Mouse (Mus musculus) right cerebral cortex, adult 2 months (tissue): Measurements from ENCODE around the gene Tapbp.
"Not testable (repeated sequence)": the region's sequence is repeated elsewhere in the genome, so short reads cannot be mapped to it uniquely, and the experiment has no call there.

Experiments
- DNase-seq, 2 experiments: peaks; one replicate each; pipeline ENCODE4 v3.0.0; 2021 to 2022; ENCODE audit warnings: low spot score in 2 of 2

Gene Tapbp

GRCm38 (mm10) chr17:33903911-33904651 is 11.6 kb upstream of the Tapbp start:
- not testable (repeated sequence) for DNase-seq

GRCm38 (mm10) chr17:33904835-33905234 is 10.9 kb upstream of the Tapbp start, which contains the start of gene Platr17:
TSS of gene Platr17 (plus strand) at chr17:33905135.
- DNase-seq = not testable (repeated sequence)

GRCm38 (mm10) chr17:33908331-33909076 is 7.2 kb upstream of the Tapbp start:
- DNase-seq = peak; percentile 57 to 63

- DNase-seq = peak; percentile 98 to 99
These were observed 6.4 kb upstream of the Tapbp start, which contains the start of gene Daxx for GRCm38 (mm10) chr17:33909077-33909868. TSS of gene Daxx (plus strand) at chr17:33909414.

GRCm38 (mm10) chr17:33909869-33910250 is 5.8 kb upstream of the Tapbp start:
- DNase-seq = no peak

GRCm38 (mm10) chr17:33910346-33911051 is 5.2 kb upstream of the Tapbp start:
- DNase-seq = no peak

GRCm38 (mm10) chr17:33911052-33911812 is 4.5 kb upstream of the Tapbp start:
- no peak for DNase-seq

GRCm38 (mm10) chr17:33911813-33912414 is 3.8 kb upstream of the Tapbp start:
- DNase-seq = no peak

- no peak for DNase-seq
These were observed 2.4 kb upstream of the Tapbp start for GRCm38 (mm10) chr17:33913264-33913663.

GRCm38 (mm10) chr17:33913905-33914304 is 1.8 kb upstream of the Tapbp start:
- DNase-seq = no peak

GRCm38 (mm10) chr17:33914969-33915391 is 719 bp upstream of the Tapbp start:
- DNase-seq = no peak

GRCm38 (mm10) chr17:33916294-33916693 is 595 bp downstream of the Tapbp start:
- no peak for DNase-seq

GRCm38 (mm10) chr17:33916847-33917655 is 1.4 kb downstream of the Tapbp start:
- peak in 1 of 2 experiments; percentile 5 for DNase-seq

GRCm38 (mm10) chr17:33917656-33918292 is 2.1 kb downstream of the Tapbp start:
- no peak for DNase-seq

GRCm38 (mm10) chr17:33918293-33919203 is 2.8 kb downstream of the Tapbp start:
- no peak for DNase-seq

- peak in 1 of 2 experiments; percentile 50 for DNase-seq
These were observed 3.9 kb downstream of the Tapbp start for GRCm38 (mm10) chr17:33919351-33920281.
